Mouse (Mus musculus) forelimb bud, embryonic 11.5 days (tissue): ENCODE measurements at regions not wholly inside any gene's neighbourhood (a gene's known extent, or its start where the extent isn't known, plus 50 kb on each side); places are given as distances from the start of the nearest gene placed in this dataset.

ENCODE experiments used
- DNase-seq: peaks from one replicate; pipeline ENCODE4 v3.0.0-alpha.2; 2012; ENCODE audit warnings: low read depth, low spot score

- DNase-seq, result no peak
Measured at GRCm38 (mm10) chr3:4226986-4227385, 1523.6 kb upstream of the Gm8797 start.

DNA sequence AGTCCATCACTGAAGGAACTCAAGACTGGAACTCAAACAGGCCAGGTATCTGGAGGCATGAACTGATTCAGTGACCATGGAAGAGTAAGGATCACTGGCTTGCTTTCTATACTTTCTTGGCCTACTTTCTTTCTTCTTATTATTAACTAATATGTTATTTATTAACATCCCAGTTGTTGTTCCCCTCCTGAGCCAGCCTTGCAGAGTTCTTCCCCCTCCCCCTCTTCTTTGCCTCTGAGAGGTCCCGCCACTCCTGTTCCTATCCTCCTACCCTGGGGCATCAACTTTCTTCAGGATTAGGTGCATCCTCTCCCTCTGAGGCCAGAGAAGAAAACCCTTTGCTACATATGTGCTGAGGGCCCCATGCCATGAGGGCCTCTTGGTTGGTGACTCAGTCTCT, 1479.2 kb upstream of the Gm8797 start:
- DNase-seq, result no peak

GRCm38 (mm10) chr3:4274607-4275006, 1476.0 kb upstream of the Gm8797 start:
- no peak for DNase-seq

DNA sequence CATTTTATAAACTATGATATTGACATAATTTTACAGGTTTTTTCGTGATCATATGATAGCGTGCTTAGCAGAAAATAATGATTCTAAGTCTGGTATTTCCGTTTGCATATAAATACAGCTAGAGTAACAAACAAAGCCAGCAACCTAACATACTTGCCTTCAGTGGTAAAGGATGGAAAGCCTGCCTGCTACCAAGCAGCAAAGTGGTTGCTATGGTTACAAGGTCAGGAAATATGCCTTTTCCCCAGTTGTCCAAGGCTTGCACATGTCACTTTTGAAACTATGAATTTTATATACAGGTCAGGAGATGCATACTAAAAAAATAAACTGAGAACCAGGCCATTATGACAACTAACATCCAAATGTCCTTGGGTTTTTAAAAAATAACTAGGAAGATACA, 1472.6 kb upstream of the Gm8797 start:
- peak; percentile 20 for DNase-seq

DNA sequence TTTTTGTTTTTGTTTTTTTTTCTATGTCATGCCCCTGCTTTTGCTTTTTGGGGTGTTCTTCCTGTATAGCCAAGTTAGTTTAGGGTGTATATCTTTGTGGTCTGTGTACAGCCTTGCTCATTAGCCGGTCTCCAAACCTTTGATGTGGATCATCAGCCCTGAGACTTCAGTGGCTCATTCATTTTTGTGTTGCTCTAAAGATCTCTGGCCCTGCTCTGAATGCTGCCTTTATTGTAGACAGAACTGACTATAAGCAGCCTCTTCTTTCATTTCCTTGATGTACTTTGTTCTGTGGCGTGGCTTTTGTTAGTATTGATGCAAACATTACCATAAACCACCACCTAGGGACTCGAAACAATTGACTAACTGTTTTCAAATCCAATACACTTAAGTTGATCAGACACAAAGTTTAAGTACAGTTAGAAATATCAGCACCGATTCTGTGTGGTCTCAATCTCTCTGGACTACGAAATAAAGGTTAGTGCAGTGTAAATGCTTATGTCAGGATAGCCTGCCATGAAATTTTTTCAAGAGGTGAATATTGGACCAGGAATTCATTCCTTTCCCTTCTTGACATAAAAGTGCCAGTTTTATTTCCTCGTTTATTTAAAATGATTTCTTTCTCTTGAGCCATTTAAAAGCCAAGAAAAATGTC, 1470.1 kb upstream of the Gm8797 start:
- DNase-seq, result no peak

DNA sequence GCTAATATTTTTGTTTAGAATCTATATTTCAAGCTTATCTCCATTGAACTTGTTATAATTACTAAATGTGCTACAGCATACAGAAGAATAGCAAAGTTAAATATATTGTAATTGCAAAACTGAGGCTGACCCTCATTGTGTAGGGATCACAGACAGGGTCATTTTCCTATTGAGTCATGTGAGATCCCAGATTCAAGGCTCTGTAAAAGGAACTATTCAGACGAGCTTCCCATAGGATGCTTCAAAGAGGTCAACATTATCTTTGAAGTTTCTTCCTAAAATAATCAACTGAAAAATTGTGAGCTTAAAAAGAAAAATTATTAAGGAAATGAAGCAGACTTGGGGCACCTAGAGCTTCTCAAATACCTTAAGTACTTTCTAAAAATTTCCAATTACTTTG, 1469.5 kb upstream of the Gm8797 start:
- DNase-seq, result no peak

DNA sequence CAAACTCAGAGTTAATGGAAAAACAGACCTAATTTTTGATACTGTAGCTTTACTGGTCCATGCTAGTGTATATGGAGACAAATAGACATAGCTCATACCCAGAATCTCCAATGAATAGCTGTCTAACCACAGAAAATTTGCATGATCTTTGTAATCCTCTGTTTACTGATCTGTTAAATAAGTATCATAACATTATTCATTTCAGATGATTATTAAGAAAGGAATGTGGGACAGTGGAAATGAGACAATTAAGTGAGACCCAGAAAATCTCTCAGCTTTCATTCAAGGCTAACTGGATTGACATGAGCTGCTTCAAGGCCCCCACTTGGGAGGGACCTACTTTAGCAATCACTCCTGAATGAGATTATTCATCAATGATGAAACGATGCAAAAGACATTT, 1463.5 kb upstream of the Gm8797 start:
- no peak for DNase-seq

DNA sequence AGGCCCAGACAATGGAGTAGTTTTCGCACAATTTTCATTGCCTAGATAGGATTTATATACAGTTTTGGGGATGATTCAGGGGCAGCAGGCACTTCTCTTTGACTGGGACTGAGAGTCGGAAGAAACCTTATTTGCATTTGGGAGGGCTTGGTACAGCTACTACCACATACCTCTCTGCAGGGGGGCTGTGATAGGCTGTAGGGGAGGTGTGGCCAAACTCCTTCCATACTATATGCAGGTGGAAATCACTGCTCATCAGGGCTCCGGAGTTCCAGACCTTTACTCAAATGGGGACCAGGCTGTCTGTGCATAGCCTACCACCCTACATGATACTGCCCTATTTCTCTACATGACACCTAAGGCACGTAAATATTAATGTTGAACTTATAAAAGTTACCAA, 1414.2 kb upstream of the Gm8797 start:
- DNase-seq, result no peak

- no peak for DNase-seq
Measured at GRCm38 (mm10) chr3:4339153-4339552, 1411.5 kb upstream of the Gm8797 start.
